Mouse (Mus musculus) T-helper 1 cell (primary cell): Measurements from ENCODE around the gene Tulp3.
"Not testable (repeated sequence)": the region's sequence is repeated elsewhere in the genome, so short reads cannot be mapped to it uniquely, and the experiment has no call there.

Experiments
- in situ Hi-C: fragments of 300-600 bp; cut with MboI, MseI; formaldehyde crosslinking; loops from one replicate; pipeline ENCODE4 v1.15.1; 2025; ENCODE audit warnings: high pct_unique_total_duplicates

Gene Tulp3

GRCm38 (mm10) chr6:128361901-128362300 is 6.2 kb upstream of the Tulp3 start:
- in situ Hi-C loops = no loop called here

GRCm38 (mm10) chr6:128358999-128359398 is 3.3 kb upstream of the Tulp3 start:
- in situ Hi-C loops = loop anchor here (5.0 to 10.0 kb wide), 2 partner anchors 42 to 1214 kb away; no protein-coding TSS in a partner anchor

GRCm38 (mm10) chr6:128355201-128355681 is 410 bp downstream of the Tulp3 start:
- in situ Hi-C loops = loop anchor here (5.0 to 10.0 kb wide), 2 partner anchors 38 to 1210 kb away; no protein-coding TSS in a partner anchor

DNA sequence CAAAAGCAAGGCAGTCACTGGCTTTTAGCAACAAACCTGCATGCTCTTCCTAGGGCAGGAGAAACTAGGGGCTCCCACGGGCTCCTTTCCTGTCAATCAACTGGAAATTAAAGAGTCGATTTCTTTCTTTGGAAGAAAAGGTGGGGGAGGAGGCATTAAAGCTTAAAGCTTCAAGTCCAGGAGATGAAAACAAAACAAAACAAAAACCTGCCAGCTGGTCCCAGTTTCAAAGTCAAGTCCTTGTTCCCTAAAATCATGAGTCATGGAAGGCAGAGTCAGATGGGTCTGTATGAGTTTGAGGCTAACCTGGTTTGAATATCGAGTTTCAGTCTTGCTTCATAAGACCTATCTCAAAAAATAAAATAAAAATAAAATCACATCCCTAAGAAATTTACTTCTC is 1.5 kb downstream of the Tulp3 start:
- in situ Hi-C loops = loop anchor here (5.0 to 10.0 kb wide), 2 partner anchors 488 to 1209 kb away; no protein-coding TSS in a partner anchor

- in situ Hi-C loops = loop anchor here (5.0 to 10.0 kb wide), 2 partner anchors 493 to 1205 kb away; no protein-coding TSS in a partner anchor
These were observed 5.9 kb downstream of the Tulp3 start for GRCm38 (mm10) chr6:128349711-128350110.

- in situ Hi-C loops = no loop called here
These were observed 8.9 kb downstream of the Tulp3 start for GRCm38 (mm10) chr6:128346782-128347181.

DNA sequence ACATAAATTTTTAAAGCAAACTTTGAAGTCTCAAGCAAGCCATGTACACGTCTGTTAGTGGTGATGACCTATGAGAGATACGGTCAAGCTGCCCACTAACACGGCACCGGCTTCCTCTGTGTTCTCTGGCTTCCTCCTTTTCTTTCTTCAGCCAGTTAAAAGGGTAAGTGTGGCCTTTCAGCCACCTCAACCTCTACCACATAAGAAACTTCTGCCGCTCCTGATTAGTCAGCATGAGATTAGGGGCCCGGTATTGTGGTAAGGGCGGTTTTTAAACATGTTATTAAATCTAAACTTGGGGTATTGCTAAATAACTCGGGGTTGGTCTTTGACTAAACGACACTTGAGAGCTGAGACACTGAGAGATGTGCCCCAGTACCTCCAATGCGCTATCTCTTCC is 10.0 kb downstream of the Tulp3 start:
- in situ Hi-C loops = no loop called here

DNA sequence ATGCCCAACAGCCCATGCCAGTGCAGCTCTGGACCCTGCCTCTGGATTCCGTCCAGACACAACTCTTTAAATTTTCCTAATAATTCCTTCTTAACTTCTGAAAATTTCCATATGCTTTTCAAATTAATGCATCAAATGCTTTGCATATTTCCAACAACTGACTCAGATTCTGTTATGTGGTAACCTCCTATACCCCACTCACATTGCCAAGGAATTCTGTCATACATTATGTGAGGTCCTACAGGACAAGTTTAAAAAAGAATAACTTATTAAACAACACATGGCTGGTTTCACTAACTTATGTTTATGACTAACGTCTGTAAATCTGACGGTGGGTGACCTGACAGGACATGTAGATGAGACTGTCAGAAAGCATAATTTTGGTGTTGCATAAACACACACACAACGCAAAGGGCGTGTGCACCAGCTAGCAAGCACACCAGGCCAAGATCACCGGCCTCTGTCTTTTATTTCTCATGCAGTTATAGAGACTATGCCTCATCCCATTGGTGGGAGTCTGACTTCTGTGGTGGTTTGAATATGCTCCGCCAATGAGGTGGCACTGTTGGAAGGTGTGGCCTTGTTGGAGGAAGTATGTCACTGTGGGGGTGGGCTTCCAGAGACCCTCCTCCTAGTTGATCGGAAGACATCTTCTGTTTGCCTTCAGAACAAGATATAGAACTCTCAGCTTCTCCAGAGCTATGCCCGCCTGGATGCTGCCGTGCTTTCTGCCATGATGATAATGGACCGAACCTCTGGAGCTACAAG is 13.5 kb downstream of the Tulp3 start:
- in situ Hi-C loops = no loop called here

- in situ Hi-C loops = no loop called here
These were observed 16.8 kb downstream of the Tulp3 start for GRCm38 (mm10) chr6:128338876-128339275.

DNA sequence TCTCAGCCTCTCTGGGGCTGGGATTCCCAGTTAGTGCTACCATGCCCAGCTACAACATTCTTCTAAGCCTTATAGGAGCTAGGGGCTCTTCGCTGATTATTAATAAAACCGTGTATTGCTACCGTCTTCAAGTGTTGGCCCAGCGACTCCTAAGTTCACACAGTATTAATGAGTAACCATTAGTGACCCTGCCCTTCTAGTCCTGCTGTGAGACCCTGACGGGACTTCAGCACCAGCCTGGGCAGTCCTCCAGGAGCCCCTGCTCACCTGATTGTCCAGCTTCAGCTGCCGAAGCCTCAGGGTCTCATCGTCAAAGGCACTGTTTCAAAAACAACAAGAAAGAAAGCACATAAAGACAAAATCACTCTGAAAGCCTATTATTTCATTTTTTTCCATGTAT is 18.2 kb downstream of the Tulp3 start:
- in situ Hi-C loops = no loop called here

DNA sequence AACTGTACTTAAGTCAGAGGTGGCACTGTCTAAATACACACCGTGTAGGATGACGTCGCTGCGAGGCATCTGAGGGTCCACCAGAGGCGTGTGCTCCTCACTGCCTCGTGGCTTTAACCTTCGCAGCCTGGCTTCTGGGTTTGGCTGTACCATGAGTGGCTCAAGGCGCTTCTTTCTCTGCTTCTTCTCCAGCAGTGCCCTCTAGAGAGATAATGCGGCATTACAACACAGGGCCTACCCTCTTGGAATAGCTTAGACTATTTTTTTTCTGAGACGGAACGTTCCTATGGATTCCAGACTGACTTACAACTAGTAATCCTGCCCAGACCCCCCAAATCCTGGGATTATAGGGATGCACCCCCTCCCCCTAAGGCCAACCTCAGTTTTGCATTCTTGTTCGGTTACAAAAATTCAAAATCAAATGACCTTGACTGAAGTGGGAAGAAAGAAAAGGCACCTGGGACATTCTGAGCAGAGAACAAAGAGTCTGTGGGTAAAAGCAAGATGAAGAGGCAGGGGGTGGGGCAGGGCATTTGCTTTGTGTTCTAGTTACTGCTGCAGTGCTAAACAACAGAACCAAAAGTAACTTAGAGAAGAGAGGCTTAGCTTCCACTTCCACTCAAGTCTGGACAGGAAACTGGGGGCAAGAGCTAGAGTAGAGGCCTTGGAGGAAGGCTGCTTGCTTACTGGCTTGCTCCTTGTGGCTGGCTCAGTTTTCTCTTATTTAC is 21.1 kb downstream of the Tulp3 start:
- in situ Hi-C loops = no loop called here

DNA sequence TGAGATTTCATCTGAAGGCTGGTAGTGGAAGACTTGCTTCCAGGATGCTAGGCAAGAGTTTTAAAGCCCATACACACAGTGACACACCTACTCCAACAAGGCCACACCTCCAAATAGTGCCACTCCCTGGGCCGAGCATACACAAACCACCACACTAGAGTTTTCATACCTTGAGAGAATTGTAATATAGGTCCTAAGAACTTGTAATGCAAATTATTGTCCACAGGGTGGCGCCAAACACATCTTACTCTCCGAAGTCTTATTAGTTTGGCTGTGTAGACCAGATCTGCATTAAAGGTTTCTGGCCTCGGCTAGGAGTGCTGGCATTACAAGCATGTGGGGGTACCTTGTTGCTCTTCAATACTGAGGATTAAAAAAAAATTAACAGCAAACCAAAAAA is 37.3 kb downstream of the Tulp3 start:
- in situ Hi-C loops = loop anchor here (5.0 kb wide), 1 partner anchor 39 kb away; the partner anchor contains the start of gene Tulp3

DNA sequence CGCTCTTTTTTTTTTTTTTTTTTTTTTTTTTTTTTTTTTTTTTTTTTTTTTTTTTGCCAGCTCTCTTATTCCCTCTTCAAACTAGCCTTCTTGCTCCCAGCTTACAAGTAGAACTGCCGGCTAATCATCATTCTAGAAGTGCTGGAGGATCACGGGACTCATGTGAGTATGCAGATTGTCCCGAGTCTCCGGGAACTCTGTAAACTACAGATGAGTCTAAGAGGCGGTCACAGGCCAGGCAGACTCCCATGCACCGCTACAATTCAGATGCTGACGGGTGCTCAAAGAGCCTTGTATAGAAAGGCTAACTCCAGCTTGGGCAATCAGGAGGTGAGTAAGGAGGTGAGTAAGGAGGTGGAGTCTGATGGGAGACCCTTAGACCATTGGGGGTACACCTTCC is 40.1 kb downstream of the Tulp3 start:
- in situ Hi-C loops = loop anchor here (5.0 kb wide), 1 partner anchor 42 kb away; the partner anchor contains the start of gene Tulp3

DNA sequence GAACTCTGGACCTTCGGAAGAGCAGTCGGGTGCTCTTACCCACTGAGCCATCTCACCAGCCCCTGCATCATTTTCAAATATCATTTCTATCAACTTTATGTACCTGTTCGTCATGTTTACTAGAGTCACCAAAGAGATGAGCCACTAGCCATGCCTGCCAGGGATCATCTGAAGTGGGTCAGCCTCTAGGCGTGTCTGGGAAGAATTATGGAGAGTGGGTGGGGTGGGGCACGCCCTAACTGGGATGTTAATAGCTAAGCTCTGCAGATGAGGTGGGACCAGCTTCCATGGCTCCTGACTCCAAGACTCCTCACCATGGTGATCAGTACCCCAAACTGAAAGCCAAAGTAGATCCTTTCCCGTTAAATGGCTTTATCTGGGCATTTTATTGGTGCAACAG is 40.9 kb downstream of the Tulp3 start:
- in situ Hi-C loops = loop anchor here (5.0 kb wide), 1 partner anchor 43 kb away; the partner anchor contains the start of gene Tulp3

DNA sequence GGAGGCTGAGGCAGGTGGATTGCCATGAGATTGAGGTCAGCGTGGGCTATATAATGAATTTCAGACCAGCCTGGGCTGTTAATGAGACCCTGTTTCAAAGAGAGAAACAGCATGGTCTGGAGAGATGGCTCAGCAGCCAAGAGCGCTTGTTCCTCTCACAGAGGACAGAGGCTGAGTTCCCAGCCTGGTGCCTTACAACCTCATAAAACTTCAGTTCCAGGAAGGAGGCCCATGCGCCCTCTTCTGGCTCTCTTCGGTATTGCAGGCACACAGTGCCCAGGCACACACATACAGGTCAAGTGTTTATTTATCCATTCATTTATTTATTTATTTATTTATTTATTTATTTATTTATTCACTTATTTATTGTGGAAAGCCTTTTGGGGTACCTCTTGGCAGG is 47.3 kb downstream of the Tulp3 start:
- in situ Hi-C loops = no loop called here

DNA sequence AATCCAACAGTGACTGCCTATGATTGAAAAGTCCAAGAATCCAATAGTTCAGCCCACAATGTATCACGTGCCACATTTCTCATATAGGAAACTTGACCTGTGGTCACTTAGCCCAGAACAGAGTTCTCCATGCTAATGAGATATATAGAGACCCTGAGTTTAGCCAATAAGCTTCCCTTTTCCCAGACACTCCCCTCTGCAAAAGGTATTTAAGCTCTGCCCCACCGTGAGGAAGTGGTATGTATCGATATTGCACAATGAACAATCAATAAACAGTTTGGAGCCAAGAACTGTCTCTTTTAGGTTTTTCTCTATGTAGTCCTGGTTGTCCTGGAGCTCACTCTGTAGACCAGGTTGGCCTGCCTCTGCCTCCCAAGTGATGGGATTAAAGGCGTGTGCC is 50.9 kb downstream of the Tulp3 start:
- in situ Hi-C loops = no loop called here

GRCm38 (mm10) chr6:128302640-128303039 is 53.0 kb downstream of the Tulp3 start:
- in situ Hi-C loops = not testable (repeated sequence)

DNA sequence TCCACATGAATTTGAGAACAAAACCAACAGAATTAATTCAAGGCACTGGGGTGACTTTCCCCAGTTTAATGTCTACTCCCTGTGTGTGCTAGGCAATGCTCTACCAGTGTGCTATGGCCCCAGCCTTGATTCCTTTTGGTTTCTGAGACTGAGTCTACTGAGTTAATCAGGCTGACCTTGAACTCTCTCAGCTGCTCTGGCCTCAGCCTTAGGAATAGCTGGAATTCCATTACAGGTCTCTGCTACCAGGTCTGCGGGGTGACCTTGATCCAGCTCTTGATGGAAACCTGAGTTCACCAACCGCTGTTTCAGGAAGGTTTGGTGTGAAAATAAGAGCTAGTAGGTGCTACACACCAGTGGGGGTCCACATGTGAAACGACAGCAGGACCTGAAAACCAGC is 53.8 kb downstream of the Tulp3 start:
- in situ Hi-C loops = no loop called here

- in situ Hi-C loops = no loop called here
These were observed 54.2 kb downstream of the Tulp3 start for GRCm38 (mm10) chr6:128301458-128301857.

DNA sequence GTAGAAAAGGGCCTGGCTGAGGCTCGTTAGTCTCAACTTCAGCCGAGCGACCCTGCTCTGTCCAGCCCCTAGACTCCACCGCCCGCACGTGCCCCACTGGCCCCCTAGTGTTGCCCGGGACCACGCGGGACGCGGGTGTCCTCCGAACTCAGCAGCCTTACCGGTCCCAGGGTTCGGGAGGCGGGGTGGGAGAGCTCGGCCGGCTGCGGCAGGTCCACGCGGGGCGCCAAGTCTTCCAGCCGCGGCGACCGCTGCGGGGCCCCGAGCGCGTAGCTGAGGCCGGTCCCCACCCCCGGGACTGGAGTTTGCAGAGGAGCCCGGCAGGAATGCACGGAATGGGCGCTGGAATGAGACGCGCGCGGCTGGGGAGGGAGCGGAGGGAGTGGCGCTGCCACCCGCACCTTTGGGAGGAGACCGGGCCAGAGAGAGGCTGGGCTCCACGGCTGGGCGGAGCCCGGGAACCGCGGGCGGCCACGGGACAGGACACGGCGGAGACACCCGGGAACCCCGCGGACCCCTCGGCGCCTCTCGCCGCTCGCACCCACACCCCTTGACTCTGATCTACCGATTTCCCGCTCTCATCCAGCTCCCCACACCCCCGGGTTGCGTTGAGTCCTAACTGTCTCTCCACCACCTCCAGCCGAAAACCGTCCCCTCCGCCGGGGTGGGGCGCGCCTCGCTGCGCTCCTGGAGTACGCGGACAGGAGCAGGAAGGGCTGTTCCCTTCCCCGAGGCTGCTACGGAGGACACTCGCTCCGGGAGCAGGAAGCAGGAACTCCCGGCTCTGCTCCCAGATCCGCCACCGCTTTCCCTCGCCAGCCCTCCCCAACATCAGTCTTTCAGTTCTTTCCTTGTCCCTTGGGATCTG is 55.3 kb downstream of the Tulp3 start, which contains the start of gene Tead4:
Gene Tead4 (minus strand): TSS at position 690 of the 868 bp plus-strand sequence.
- in situ Hi-C loops = no loop called here
